Mouse (Mus musculus) duodenum, adult 2 months (tissue): ENCODE data around the gene Zdbf2. TPM values are rescaled to one million over a fixed set of nuclear protein-coding genes. Genes with fewer than 3 reads are reported as not detected.

Source experiments
- polyA plus RNA-seq: library from polyadenylated mRNA; depleted of rRNA; stranded (reverse); fragments of >200 nt; gene quantifications from 2 replicates; pipeline ENCODE4 v1.2.3, GENCODE M21; 2012; ENCODE audit warnings: low replicate concordance; rRNA removed

Gene Zdbf2
- not detected in 2 replicates for polyA plus RNA-seq

DNA sequence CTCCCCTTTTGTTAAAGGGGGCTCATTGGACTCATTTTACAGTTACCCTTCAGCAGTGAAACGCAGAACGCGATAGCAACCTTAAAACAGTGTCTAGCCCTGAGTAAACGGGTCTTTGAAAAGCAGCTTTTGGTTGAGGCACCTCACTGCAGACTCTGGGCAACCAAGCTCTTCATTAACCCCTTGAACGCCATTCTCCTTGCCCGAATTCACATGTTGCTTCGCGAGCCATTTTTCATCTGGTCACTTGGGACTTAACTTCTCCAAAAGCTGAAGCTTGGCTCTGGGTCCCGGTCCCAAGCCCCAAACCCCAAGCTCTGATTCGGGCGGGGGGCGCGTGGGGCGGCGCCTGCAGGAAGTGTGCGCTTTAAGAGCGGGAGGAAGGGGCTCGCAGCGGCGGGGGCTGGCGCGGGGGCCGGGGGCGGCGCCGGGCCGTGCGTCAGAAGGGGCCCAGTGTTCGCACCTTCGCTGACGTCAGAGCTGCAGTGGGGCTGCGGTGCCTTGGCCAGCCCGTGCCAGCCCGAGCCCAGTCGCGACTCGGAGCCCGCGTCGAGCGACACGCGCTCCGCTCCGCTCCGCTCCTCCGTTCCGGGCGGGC is at the start of gene Zdbf2:
Gene Zdbf2, plus strand, starts transcription at position 525 of the 598 bp plus-strand sequence.

Other genes with a start within 250 kb of the Zdbf2 start
- gene Ino80d, start 158.6 kb upstream of the Zdbf2 start, polyA plus RNA-seq: 4.0 and 6.5 TPM in 2 replicates
- 349 and 371 TPM in 2 replicates for gene Eef1b2, start 96.4 kb upstream of the Zdbf2 start, polyA plus RNA-seq
- 15.2 and 23.7 TPM in 2 replicates for gene Ndufs1, start 96.4 kb upstream of the Zdbf2 start, polyA plus RNA-seq
- not detected in 2 replicates for gene Gpr1, start 58.7 kb upstream of the Zdbf2 start, polyA plus RNA-seq
- gene Adam23, start 172.6 kb downstream of the Zdbf2 start, polyA plus RNA-seq: 0.51 and 0.66 TPM in 2 replicates